Mouse (Mus musculus) CH12.LX (cell line): ENCODE results near the gene Lrrn4cl.

Experiments
- CHD2 ChIP-seq: IDR thresholded peaks from 2 replicates; pipeline ENCODE4 v1.6.1; 2011; ENCODE audit warnings: low read length, improper control_type of control experiment
- EP300 ChIP-seq: IDR thresholded peaks from 2 replicates; pipeline ENCODE4 v1.6.1; 2011; ENCODE audit warnings: low read length, improper control_type of control experiment
- HCFC1 ChIP-seq: IDR thresholded peaks from 2 replicates; pipeline ENCODE4 v1.6.1; 2012; ENCODE audit warnings: low read depth, mild to moderate bottlenecking, inconsistent platforms, low read length, improper control_type of control experiment
- MYC ChIP-seq: IDR thresholded peaks from 2 replicates; pipeline ENCODE4 v1.6.1; 2011; ENCODE audit warnings: low read depth, mild to moderate bottlenecking, improper control_type of control experiment, low read length
- NRF1 ChIP-seq: IDR thresholded peaks from 2 replicates; pipeline ENCODE4 v1.6.1; 2014; ENCODE audit warnings: low read depth, mild to moderate bottlenecking, inconsistent platforms, low read length, improper control_type of control experiment, moderate library complexity
- POLR2A ChIP-seq: IDR thresholded peaks from 2 replicates; pipeline ENCODE4 v1.6.1; 2011; ENCODE audit warnings: low read depth, mild to moderate bottlenecking, improper control_type of control experiment, low read length
- ZNF384 ChIP-seq: IDR thresholded peaks from 2 replicates; pipeline ENCODE4 v1.6.1; 2012; ENCODE audit warnings: low read depth, low read length, improper control_type of control experiment, inconsistent platforms

GRCm38 (mm10) chr19:8870838-8871237 is 20.3 kb downstream of the Lrrn4cl start:
- TF ChIP-seq NRF1 (no peak), EP300 (no peak), MYC (no peak), CHD2 (no peak), ZNF384 (no peak), POLR2A (no peak), HCFC1 (no peak)
